Mouse (Mus musculus) retina, adult 2 months (tissue): Measurements from ENCODE around the gene Pkp2.
"Not testable (repeated sequence)": the region's sequence is repeated elsewhere in the genome, so short reads cannot be mapped to it uniquely, and the experiment has no call there.

Experiments used
- DNase-seq: peaks from one replicate; pipeline ENCODE4 v3.0.0-alpha.2; 2012; ENCODE audit warnings: low read depth, low spot score

Pkp2 gene

DNA sequence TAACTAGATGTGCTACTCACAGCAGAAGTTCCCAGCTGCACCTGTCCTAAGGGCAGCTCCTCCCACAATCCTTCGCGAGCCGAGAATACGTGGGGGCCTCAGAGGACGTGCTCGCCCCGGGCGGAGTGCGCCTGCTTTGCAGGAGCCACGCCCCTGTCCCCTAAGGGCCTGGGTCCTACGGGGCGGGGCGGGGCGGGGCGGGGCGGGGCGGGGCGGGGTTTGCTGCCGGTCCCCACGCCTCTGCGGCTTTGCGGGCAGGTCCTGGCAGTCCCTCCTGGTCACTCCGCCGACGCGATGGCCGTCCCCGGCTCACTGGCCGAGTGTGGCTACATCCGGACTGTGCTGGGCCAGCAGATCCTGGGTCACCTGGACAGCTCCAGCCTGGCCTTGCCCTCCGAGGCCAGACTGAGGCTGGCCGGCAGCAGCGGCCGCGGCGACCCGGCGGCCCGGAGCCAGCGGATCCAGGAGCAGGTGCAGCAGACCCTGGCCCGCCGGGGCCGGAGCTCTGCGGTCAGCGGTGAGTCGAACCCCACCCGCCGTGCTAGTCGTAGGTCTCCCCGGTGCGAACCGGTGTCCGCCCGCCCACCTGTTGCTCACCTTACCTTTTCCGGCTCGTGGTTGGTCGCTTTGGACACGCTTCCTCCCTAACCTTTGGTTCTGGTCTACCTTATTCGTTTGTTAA, at the start of gene Pkp2:
TSS of gene Pkp2 (plus strand) at position 240 of the 682 bp plus-strand sequence.
- DNase-seq: peak; percentile 69

DNA sequence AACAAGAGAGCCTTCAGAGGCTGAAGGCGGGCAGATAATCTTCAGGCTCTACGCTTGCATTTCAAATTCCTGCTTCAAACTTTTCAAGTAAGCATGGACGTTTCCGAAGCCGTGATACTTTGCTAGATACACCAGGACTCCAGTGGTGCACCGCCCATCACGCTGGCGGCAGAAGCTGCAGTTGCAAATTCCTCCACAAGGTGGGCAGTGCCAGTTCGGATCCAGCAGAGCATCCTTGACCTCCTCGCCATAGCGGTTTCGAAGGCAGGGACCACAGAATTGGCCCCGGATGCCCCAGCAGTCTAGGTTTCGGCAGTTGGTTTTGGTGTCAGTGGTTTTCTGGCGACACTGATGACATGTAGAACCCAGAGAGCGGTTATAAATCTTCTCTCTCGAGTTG, 15.7 kb upstream of the Pkp2 start:
- no peak for DNase-seq

DNA sequence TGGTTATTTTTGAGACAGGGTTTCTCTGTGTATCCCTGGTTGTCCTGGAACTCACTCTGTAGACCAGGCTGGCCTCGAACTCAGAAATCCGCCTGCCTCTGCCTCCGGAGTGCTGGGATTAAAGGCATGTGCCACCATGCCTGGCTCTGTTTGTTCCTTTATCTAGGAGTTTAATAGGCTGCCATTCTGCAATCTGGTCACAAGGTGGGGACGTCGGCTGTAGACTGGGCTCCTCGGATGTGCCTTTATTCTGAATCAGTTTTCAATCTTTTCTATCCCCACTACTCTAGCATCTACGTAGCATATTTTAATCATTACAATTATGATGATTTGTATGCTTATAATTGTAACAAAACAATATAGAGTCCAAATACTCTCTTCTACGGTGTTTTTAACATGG, 11.1 kb upstream of the Pkp2 start:
- not testable (repeated sequence) for DNase-seq

DNA sequence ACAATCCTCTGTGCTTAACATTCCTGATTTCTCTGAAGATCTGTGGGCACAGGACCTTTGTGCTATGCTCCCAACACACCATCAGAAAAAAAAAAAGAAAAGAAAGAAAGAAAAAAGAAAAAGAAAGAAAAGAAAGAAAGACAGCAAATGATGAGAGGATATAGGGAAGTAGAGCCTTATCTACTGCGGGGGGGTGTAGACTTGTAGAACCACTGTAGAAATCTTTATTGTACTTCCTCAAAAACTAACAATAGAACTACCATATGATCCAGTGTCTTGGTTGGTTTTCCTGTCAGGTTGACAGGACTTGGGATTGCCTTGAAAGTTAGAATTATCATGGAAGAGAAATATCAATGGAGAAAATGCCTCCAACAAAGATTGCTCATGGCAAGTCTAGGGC, 8.5 kb upstream of the Pkp2 start:
- DNase-seq: no peak

DNA sequence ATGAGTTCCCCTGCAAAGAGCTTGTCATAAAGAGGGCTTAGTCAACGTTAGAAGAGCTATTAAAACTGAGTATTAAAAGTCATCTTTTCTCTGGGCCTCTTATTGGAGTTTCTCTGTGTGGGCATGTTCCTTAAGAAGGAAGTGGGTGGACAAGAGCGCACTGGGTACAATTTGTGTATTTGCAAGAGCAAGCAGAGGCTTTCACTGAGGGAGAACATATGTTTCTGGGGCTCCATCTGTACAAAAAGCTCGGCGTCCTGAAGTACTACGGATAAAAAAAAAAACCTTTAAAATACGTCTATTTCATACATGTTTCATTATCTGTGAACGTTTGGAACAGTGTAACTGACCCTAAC, 417 bp upstream of the Pkp2 start:
- DNase-seq: no peak

DNA sequence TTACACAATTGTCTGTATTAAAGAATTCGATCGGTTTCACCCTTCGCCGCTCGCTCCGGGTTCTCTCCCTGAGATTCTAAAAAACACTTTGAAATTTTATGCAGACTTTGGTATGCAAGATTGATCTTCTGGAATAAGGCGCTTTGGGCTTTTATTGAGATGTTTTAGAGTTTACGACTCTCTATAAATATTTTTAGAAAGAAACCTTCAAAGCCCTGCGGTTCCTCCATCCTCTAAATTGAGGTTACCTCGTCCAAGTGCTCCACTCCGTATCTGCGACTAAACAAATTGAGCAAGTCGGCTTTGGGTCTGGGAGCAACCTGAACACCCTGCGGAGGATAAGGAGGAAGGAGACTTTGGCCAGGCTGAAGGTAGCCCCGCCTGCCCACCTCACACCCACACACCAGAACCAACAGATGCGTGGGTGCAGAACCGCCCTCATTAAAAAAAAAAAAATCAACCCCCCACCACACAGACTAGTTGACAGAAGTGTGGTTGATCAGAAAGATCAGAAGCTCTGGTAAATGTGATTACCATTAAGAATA, 715 bp downstream of the Pkp2 start:
- DNase-seq: no peak

- DNase-seq: no peak
These were observed 2.7 kb downstream of the Pkp2 start for GRCm38 (mm10) chr16:16215645-16216387.

DNA sequence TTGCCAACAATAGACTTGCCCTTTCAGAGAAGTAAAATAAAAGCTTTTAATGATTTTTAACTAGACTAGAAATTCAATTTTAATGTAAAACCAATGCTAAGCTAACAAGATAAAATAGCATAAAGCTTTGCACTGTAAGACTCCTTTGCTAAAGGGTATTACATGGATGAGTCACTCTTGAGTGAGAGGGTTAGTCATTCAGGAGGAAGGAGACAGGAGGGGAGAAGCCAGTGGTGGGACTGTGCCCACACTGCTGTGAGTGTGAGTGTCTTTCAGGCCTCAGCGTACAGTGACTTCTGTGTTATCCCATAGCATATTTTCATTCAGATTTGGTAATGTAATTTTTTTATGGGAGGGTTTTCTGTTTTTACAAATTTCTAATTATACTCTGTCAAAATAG, 3.8 kb downstream of the Pkp2 start:
- no peak for DNase-seq

DNA sequence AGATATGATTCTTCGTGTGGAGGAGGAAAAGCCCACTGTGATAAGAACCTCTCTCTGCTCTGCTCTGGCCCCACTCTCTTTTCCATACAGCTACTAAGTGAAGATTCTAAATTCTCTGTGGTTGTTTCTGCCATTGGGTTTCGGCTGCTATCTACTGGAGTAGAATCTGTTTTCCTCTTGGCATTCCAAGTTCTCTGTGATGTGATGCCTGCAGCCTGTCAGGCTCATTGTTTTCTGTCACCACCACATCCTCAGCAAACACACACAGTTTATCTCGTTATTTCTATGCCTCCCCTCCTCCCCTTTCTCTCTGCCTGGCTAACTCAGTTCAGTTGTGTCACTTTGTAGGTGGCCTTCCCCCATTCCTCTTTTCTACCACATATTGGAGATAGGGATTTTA, 6.7 kb downstream of the Pkp2 start:
- no peak for DNase-seq

DNA sequence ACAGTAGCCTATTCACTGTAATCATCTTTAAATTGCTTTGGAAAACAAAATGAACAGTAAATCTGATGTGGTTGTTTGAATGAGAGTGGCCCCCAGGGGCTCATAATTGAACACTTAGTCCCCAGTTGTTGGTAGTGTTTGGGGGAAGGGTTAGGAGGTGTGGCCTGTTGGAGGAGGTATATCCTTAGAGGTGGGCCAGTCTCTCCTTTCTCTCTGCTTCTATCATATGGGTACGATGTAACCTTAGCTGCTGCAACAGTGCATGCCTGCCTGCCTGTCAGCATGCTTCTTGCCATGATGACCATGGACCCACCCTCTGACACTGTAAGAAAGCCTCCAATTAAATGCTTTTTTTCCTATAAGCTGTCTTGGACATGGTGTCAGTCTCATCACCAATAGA, 9.5 kb downstream of the Pkp2 start:
- no peak for DNase-seq

DNA sequence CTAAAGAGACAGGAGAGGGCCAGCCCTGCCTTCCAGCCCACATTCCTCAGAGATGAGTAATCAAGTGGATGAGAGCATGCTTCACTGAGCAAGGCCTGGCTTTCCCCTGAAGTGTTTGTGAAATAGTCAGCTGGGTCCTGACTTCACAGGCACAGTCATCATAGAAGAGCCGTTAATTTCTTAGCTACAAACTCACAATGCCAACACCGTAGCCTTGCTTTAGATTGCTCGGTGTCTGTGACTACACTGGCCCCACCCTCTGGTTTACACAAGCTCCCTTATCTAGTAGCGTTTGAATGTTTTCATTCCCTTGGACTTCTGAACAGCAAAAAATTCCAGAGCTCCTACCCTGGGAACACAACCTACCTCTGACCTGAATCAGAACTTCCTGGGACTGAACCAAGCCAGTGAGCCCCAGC, 11.4 kb downstream of the Pkp2 start:
- DNase-seq: no peak

- no peak for DNase-seq
These were observed 12.7 kb downstream of the Pkp2 start for GRCm38 (mm10) chr16:16225828-16226227.

GRCm38 (mm10) chr16:16230439-16230838, 17.3 kb downstream of the Pkp2 start:
- DNase-seq: no peak

DNA sequence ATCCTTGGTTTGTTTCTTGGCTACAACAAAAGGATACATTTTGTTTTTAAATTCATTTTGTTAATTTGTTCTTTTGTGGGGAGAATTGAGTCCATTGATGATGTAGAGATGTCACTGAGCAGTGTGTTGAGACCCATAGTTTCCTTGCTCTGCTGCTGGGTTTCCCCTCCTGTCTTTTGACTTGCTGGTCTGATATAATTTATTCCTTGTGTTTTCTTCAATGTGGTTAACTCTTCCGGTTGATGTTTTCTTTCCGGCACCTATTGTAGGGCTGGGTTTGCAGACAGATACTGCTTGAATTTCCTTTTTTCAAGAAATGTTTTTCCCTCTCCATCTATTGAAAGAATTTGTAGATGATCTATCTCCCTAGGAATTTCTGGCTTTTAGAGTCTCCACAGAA, 20.8 kb downstream of the Pkp2 start:
- no peak for DNase-seq

GRCm38 (mm10) chr16:16236681-16237080, 23.6 kb downstream of the Pkp2 start:
- DNase-seq: not testable (repeated sequence)

- DNase-seq: no peak
These were observed 25.2 kb downstream of the Pkp2 start for GRCm38 (mm10) chr16:16238356-16238755.

GRCm38 (mm10) chr16:16244711-16245110, 31.6 kb downstream of the Pkp2 start:
- DNase-seq: no peak

DNA sequence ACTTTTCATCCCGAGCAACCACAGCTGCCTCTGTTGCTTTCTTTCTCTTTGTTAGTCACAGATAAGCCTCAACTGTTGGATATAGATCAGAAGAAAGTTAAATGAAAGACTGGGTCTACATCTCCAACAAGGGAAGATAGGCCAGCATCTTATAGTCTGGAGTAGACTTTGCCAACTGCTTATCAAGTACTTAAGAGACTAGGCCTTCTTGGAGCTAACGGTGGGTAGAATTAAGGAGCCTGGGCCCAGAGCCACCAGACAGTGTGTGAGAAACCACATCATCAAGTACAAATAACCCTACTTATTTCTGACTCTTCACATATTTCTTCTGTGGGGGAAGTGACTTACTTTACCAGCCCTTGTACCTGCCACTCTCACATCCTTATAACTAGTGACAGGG, 37.4 kb downstream of the Pkp2 start:
- DNase-seq: no peak

DNA sequence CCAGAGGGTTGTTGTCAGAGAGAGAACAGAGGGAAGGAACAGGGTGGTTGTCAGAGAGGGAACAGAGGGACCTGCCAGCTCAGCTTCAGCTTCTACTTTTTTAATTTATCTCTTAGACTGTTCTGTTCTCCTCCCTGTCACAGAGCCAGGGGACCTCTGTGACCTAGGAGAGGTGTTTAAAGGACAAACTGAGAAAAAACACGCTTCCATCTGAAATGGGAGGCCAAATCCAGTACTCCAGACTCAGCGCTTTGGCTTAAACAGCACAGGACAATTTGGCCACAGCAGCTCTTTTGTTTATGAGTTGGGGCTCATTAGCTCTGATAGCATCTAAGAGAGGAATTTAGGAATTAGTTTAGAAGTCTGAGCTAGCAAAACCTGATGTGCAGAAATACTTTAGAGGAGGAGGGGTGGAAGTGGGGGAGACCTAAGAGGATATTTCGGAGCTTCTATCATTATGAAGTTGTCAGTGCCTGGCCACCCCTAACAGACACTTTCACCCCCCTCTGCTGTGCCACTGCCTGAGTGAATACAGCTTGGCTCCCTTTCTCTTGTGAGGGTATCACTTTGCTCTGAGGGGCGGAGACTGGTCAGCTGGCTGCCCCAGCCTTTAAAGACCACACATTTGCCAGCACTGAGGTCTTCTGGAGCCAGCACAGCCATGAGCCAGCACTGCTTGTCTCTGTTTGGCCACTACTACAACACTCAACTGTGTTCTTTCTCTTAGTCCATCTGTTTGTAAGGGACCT, 40.4 kb downstream of the Pkp2 start:
- no peak for DNase-seq

DNA sequence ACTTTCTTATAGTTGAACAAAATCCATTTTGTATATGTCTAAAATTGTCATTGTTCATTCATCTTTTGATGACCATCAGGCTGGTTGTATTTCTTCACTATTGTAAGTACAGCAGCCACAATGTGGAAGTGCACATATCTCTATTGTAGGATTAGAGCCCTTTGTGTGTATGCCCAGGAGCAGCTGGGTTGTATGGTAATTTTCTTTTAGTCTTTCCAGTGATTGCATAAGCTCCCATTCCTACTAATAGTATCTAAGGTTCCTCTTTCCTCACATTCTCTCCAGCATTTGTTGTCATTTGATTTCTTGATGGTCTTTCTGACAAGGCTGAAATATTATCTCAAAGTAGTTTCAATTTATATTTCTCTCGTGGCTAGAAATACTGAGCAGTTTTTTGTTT, 42.1 kb downstream of the Pkp2 start:
- no peak for DNase-seq

- no peak for DNase-seq
These were observed 42.8 kb downstream of the Pkp2 start for GRCm38 (mm10) chr16:16255874-16256273.

GRCm38 (mm10) chr16:16256672-16257071, 43.6 kb downstream of the Pkp2 start:
- DNase-seq: no peak
